16 mouse cellular contexts compared by ENCODE assay signal in genomic region chr11:32800929-32801375, GRCm38 (mm10). TPM values are rescaled to one million over a fixed set of nuclear protein-coding genes. Genes with fewer than 3 reads are reported as not detected.
DNase-seq lines count a peak whose midpoint lies in the region; ATAC-seq and TF ChIP-seq lines count a peak whose summit lies in the region.
"Had no signal": no experiment of that assay in that cellular context is flagged by ENCODE, and none has a peak within 500 bp of the region (broad histone marks: within the 10 kb centered on the region; RNA-seq: fewer than 3 reads in every experiment).

No protein-coding gene starts in this region.

- TF ChIP-seq CTCF in lung, postnatal 0 days (IDR thresholded peaks at IDR 0.05) = no peak
- no peak for TF ChIP-seq CTCF in cerebellum, adult 2 months (IDR thresholded peaks at IDR 0.05; ENCODE audit: borderline replicate concordance, insufficient read depth, low read depth, low read length)

- peak; percentile 55 to 58 for DNase-seq in cerebellum, postnatal 10 days
- no peak for DNase-seq in cerebellum, adult 18-20 months
- DNase-seq in lung, postnatal 0 days (ENCODE audit: low spot score) = peak; percentile 29
- no peak for DNase-seq in lung, postnatal 10 days
- peak; percentile 62 for DNase-seq in forebrain, embryonic 14.5 days (ENCODE audit: low spot score)
- DNase-seq in limb, embryonic 11.5 days (ENCODE audit: low spot score) = peak; percentile 48
- no peak for DNase-seq in cerebellum, adult 2 months

- no peak overlapping the region for H3K27ac ChIP-seq in lung, postnatal 0 days (ENCODE audit: low read length)
- H3K27ac ChIP-seq in forebrain, embryonic 14.5 days (ENCODE audit: low read depth, low read length) = no peak overlapping the region; the same call in 1 of the 2 replicates
- H3K27ac ChIP-seq in limb, embryonic 11.5 days (replicated peaks; ENCODE audit: low read depth, low read length) = peak overlapping the region; percentile 60; the same call in 1 of the 2 replicates
- H3K27ac ChIP-seq in cerebellum, adult 2 months (ENCODE audit: insufficient read depth, low read length) = no peak overlapping the region
- H3K27ac ChIP-seq: embryonic facial prominence, embryonic 15.5 days; midbrain, embryonic 15.5 days had no signal

- ATAC-seq in lung, postnatal 0 days = 0 out of 2 replicates have a peak, but pooled peaks have one; percentile 17
- ATAC-seq in forebrain, embryonic 14.5 days = peak; percentile 52; the same call in 1 of the 2 replicates
- peak; percentile 45; the same call in 1 of the 2 replicates for ATAC-seq in limb, embryonic 11.5 days (ENCODE audit: insufficient number of reproducible peaks, low FRiP score, low TSS enrichment, low read depth)
- no peak for ATAC-seq in erythroblast, adult 5-6 weeks (replicated peaks; ENCODE audit: low FRiP score, poor library complexity, severe bottlenecking)
- ATAC-seq: midbrain, embryonic 15.5 days had no signal

- H3K36me3 ChIP-seq in lung, postnatal 0 days (ENCODE audit: insufficient read depth, low read length) = no peaks in the 10 kb centered on the region
- no peaks in the 10 kb centered on the region for H3K36me3 ChIP-seq in forebrain, embryonic 14.5 days (ENCODE audit: control insufficient read depth, insufficient read depth, low read length)
- H3K36me3 ChIP-seq in limb, embryonic 11.5 days (ENCODE audit: control insufficient read depth, insufficient read depth, low read length) = no peaks in the 10 kb centered on the region
- H3K36me3 ChIP-seq: embryonic facial prominence, embryonic 15.5 days; G1E; midbrain, embryonic 15.5 days had no signal

- H3K9me3 ChIP-seq in lung, postnatal 0 days (ENCODE audit: low read length) = no peaks in the 10 kb centered on the region
- H3K9me3 ChIP-seq in forebrain, embryonic 14.5 days (replicated peaks; ENCODE audit: control insufficient read depth, low read length) = no peaks in the 10 kb centered on the region
- no peaks in the 10 kb centered on the region for H3K9me3 ChIP-seq in limb, embryonic 11.5 days (ENCODE audit: control insufficient read depth, low read length)
- H3K9me3 ChIP-seq: embryonic facial prominence, embryonic 15.5 days; G1E; midbrain, embryonic 15.5 days had no signal

- no peak for TF ChIP-seq POLR2A in cerebellum, adult 2 months (IDR thresholded peaks at IDR 0.05; ENCODE audit: borderline replicate concordance, insufficient read depth, low read length)

- no peak overlapping the region for H3K4me2 ChIP-seq in lung, postnatal 0 days (replicated peaks; ENCODE audit: low read depth, low read length)
- H3K4me2 ChIP-seq in forebrain, embryonic 14.5 days (ENCODE audit: low read length) = no peak overlapping the region
- no peak overlapping the region for H3K4me2 ChIP-seq in limb, embryonic 11.5 days (ENCODE audit: low read depth, severe bottlenecking)
- H3K4me2 ChIP-seq: embryonic facial prominence, embryonic 15.5 days; midbrain, embryonic 15.5 days had no signal

- no peak for TF ChIP-seq EP300 in lung, postnatal 0 days (IDR thresholded peaks at IDR 0.05)

- H3K4me3 ChIP-seq in lung, postnatal 0 days (ENCODE audit: low read depth, low read length) = no peak overlapping the region
- H3K4me3 ChIP-seq in forebrain, embryonic 14.5 days (ENCODE audit: low read depth, low read length) = no peak overlapping the region
- H3K4me3 ChIP-seq in limb, embryonic 11.5 days (ENCODE audit: low read depth, low read length) = no peak overlapping the region
- no peak overlapping the region for H3K4me3 ChIP-seq in cerebellum, adult 2 months (replicated peaks; ENCODE audit: insufficient read depth, low read depth, low read length)
- H3K4me3 ChIP-seq: embryonic facial prominence, embryonic 15.5 days; midbrain, embryonic 15.5 days had no signal

- 38% methylated on average over 7 of the region's 7 CpGs for WGBS in lung, postnatal 0 days
- WGBS in forebrain, embryonic 14.5 days = 56% methylated on average over 7 of the region's 7 CpGs
- 25% methylated on average over 7 of the region's 7 CpGs for WGBS in limb, embryonic 11.5 days
- 69% methylated on average over 7 of the region's 7 CpGs for WGBS in cerebellum, adult 2 months

- H3K27me3 ChIP-seq in lung, postnatal 0 days (replicated peaks; ENCODE audit: insufficient read depth, low read length) = no peaks in the 10 kb centered on the region
- H3K27me3 ChIP-seq in forebrain, embryonic 14.5 days (replicated peaks; ENCODE audit: control insufficient read depth, insufficient read depth, low read length) = no peaks in the 10 kb centered on the region
- no peaks in the 10 kb centered on the region for H3K27me3 ChIP-seq in limb, embryonic 11.5 days (ENCODE audit: control insufficient read depth, insufficient read depth, low read length)
- H3K27me3 ChIP-seq in cerebellum, adult 2 months (ENCODE audit: control insufficient read depth, insufficient read depth, low read length) = no peaks in the 10 kb centered on the region
- H3K27me3 ChIP-seq: embryonic facial prominence, embryonic 15.5 days; midbrain, embryonic 15.5 days had no signal

- no peaks in the 10 kb centered on the region for H3K4me1 ChIP-seq in lung, postnatal 0 days (ENCODE audit: insufficient read depth, low read depth, low read length)
- H3K4me1 ChIP-seq in forebrain, embryonic 14.5 days (ENCODE audit: control insufficient read depth, insufficient read depth, low read length) = peaks cover 5% of the 10 kb centered on the region; the same call in 1 of the 2 replicates
- H3K4me1 ChIP-seq in limb, embryonic 11.5 days (ENCODE audit: control insufficient read depth, insufficient read depth, low read length) = peaks cover 29% of the 10 kb centered on the region
- no peaks in the 10 kb centered on the region for H3K4me1 ChIP-seq in cerebellum, adult 2 months (ENCODE audit: control insufficient read depth, insufficient read depth, low read length)
- H3K4me1 ChIP-seq: midbrain, embryonic 15.5 days had no signal

- no peak overlapping the region for H3K9ac ChIP-seq in lung, postnatal 0 days (replicated peaks; ENCODE audit: low read depth)
- no peak overlapping the region for H3K9ac ChIP-seq in forebrain, embryonic 14.5 days (ENCODE audit: low read length)
- H3K9ac ChIP-seq in limb, embryonic 11.5 days (ENCODE audit: low read length) = no peak overlapping the region
- H3K9ac ChIP-seq: embryonic facial prominence, embryonic 15.5 days; midbrain, embryonic 15.5 days had no signal

RNA-seq across cellular contexts. Expression of gene Smim23, which starts 23.5 kb away (rescaled TPM):
- polyA plus RNA-seq in lung, postnatal 0 days (2015; fragmentation: Nextera tagmentation; extraction: Ambion mirVana) = not detected in 2 replicates
- not detected in 2 replicates for polyA plus RNA-seq in forebrain, embryonic 14.5 days (2014; fragmentation: Nextera tagmentation; extraction: Ambion mirVana)
- polyA plus RNA-seq in limb, embryonic 11.5 days (2014; fragmentation: Nextera tagmentation; extraction: Ambion mirVana) = not detected in 2 replicates
- total RNA-seq in erythroblast, adult 5-6 weeks (2015; ENCODE audit: low replicate concordance) = not detected in 2 replicates
- not detected in 2 replicates for total RNA-seq in erythroblast, adult 5-6 weeks (2017; ENCODE audit: low replicate concordance)
- polyA plus RNA-seq in cerebellum, adult 2 months (2012; rRNA removed) = not detected in 2 replicates
- total RNA-seq: G1E; granulocyte monocyte progenitor cell, adult 5-6 weeks; layer of hippocampus, adult 8-10 months had no signal
- polyA plus RNA-seq: embryonic facial prominence, embryonic 15.5 days; G1E; inflammation-experienced regulatory T-cells, adult 6 months; liver, embryonic 16.5 days; midbrain, embryonic 15.5 days; spleen, adult 2 months had no signal

Comparison
In these comparisons a context has a peak if more than half of its experiments do, and no peak if none do; other contexts are left out.
1. DNase-seq: peak in cerebellum, postnatal 10 days (2 of 2), lung, postnatal 0 days (single experiment), forebrain, embryonic 14.5 days (single experiment) and limb, embryonic 11.5 days (single experiment); none in cerebellum, adult 18-20 months (0 of 2), lung, postnatal 10 days (single experiment) and cerebellum, adult 2 months (0 of 2).